Mouse (Mus musculus): Measurements from ENCODE around the gene Mfsd2b. TPM values are rescaled to one million over a fixed set of nuclear protein-coding genes. Genes with fewer than 3 reads are reported as not detected.

Gene Mfsd2b
- total RNA-seq, 2 experiments from 2014 or later = 0.66 TPM

DNA sequence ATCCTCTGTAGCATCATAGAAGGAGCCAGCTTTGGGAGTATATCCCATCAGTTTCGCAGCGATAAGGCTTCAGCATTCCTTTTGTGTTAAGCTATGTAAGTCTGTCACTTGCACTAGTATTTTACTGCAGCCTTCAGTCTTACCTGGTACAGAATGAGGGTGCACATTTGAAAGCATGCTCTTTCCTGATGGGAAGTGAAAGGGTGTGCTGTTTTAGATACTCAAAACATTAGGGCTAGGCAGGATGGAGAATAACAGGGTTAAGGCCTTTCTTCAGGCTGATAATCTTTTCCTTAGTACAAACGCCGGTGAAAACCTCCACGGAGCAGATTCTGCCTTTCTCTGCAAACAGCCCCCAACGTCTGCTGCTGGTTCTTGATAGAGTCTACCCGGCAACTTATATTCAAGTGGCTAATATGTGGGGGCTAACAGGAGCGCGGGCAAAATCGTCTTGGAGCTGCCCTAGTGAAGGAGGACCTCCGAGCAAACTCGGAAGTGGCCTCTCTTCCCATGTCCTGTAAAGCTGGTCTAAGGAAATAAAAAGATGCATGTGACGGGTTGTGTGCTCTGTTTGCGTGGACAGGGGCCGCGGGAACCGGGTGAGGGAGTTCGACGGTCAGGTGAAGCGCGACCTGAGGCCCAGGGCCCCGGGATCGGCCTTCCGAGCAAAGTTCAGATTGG lies 57.3 kb downstream of the Mfsd2b start:
- DNase-seq (ENCODE audit: low spot score) = peak; percentile 5

GRCm38 (mm10) chr12:4813636-4814035 lies 60.5 kb downstream of the Mfsd2b start:
- DNase-seq (ENCODE audit: low spot score) = no peak

Other genes with a start within 250 kb of the Mfsd2b start
- under 1 TPM; 0.12 to 0.25 TPM for gene Fam228a, start 135.9 kb downstream of the Mfsd2b start, total RNA-seq (2021)
- gene Pfn4, start 105.3 kb downstream of the Mfsd2b start, total RNA-seq (2021) = 1 to 10 TPM; 1.4 to 2.3 TPM
- 1 to 10 TPM; 7.8 to 8.8 TPM for gene Fam228b, start 105.1 kb downstream of the Mfsd2b start, total RNA-seq (2021)
- gene Sf3b6, start 56.8 kb downstream of the Mfsd2b start, total RNA-seq (2021) = 10 to 100 TPM; 32.5 to 35.7 TPM
- gene Fkbp1b, start 32.8 kb downstream of the Mfsd2b start, total RNA-seq (2021) = 1 to 10 TPM in 1 of 2 experiments, under 1 TPM in 1; 0.39 to 1.1 TPM
- 1 to 10 TPM; 5.6 to 6.2 TPM for gene Wdcp, start 31.1 kb downstream of the Mfsd2b start, total RNA-seq (2021)
- 100 to 1,000 TPM; 141 to 142 TPM for gene Ubxn2a, start 33.3 kb upstream of the Mfsd2b start, total RNA-seq (2021)
- gene Atad2b, start 43.0 kb upstream of the Mfsd2b start, total RNA-seq (2021) = 10 to 100 TPM; 11.3 to 12.0 TPM